Mouse (Mus musculus) R1 (cell line): ENCODE data around the gene Spdl1.

ENCODE experiments used
- DNase-seq: peaks from one replicate; pipeline ENCODE4 v3.0.0-alpha.2; 2018; ENCODE audit warnings: low read depth, low spot score

Gene Spdl1

GRCm38 (mm10) chr11:34759582-34759981 is 73.9 kb downstream of the Spdl1 start:
- no peak for DNase-seq
